Mouse (Mus musculus) intestine, embryonic 14.5 days (tissue): ENCODE results near the gene Rap1gap2. TPM values are rescaled to one million over a fixed set of nuclear protein-coding genes. Genes with fewer than 3 reads are reported as not detected.

Source experiments
- ATAC-seq: fragments of 200-750 bp; cut with Nextera tagmentation; replicated peaks from 2 replicates; pipeline ENCODE4 v1.8.0; 2017; ENCODE audit warnings: low read depth, moderate number of reproducible peaks, moderate TSS enrichment, moderate library complexity; ENCODE audit not compliant: low FRiP score, low TSS enrichment
- DNase-seq: peaks from one replicate; pipeline ENCODE4 v3.0.0-alpha.2; 2018; ENCODE audit warnings: low spot score
- H3K27ac ChIP-seq: fragments of 300-500 bp; sonication (generic); 2 replicates; pipeline ENCODE4 v1.5.1; 2014; ENCODE audit warnings: low read depth, mild to moderate bottlenecking, control low read depth
- H3K27me3 ChIP-seq: fragments of 300-500 bp; sonication (generic); replicated peaks from 2 replicates; pipeline ENCODE4 v1.6.1; 2014; ENCODE audit warnings: low read length, control low read depth; ENCODE audit not compliant: control insufficient read depth, insufficient read depth
- H3K36me3 ChIP-seq: fragments of 300-500 bp; sonication (generic); 2 replicates; pipeline ENCODE4 v1.6.1; 2014; ENCODE audit warnings: low read length, control low read depth; ENCODE audit not compliant: control insufficient read depth, insufficient read depth
- H3K4me1 ChIP-seq: fragments of 300-500 bp; sonication (generic); replicated peaks from 2 replicates; pipeline ENCODE4 v1.6.1; 2014; ENCODE audit warnings: low read length, control low read depth, mixed read lengths; ENCODE audit not compliant: control insufficient read depth, insufficient read depth
- H3K4me2 ChIP-seq: fragments of 300-500 bp; sonication (generic); 2 replicates; pipeline ENCODE4 v1.6.1; 2014; ENCODE audit warnings: low read length
- H3K4me3 ChIP-seq: fragments of 300-500 bp; sonication (generic); 2 replicates; pipeline ENCODE4 v1.5.1; 2014; ENCODE audit warnings: low read depth, low read length, control low read depth, mixed read lengths
- H3K9ac ChIP-seq: fragments of 300-500 bp; sonication (generic); 2 replicates; pipeline ENCODE4 v1.6.1; 2014; ENCODE audit warnings: mild to moderate bottlenecking, low read length
- H3K9me3 ChIP-seq: fragments of 300-500 bp; sonication (generic); 2 replicates; pipeline ENCODE4 v1.6.1; 2016; ENCODE audit warnings: low read length, control low read depth; ENCODE audit not compliant: control insufficient read depth
- WGBS: fragments of 180-500 bp; shearing (Covaris S2); extraction: QIAGEN DNeasy Blood & Tissue Kit; methylation state at CpG from one replicate; pipeline ENCODE4 v1.1.7; 2014; 5-methylcytosine and 5-hydroxymethylcytosine counted together
- polyA plus RNA-seq: library from polyadenylated mRNA; unstranded; fragments of >200 nt; fragmentation: Nextera tagmentation; extraction: Ambion mirVana; gene quantifications from 2 replicates; pipeline ENCODE4 v1.2.1, GENCODE M21; 2014

Rap1gap2 gene
- polyA plus RNA-seq, 1 experiment from 2014 or later, result 11.6 TPM

- no peak for ATAC-seq
- WGBS, result 34% methylated on average over 3 of the region's 3 CpGs
Measured at GRCm38 (mm10) chr11:74531725-74532124, 79.0 kb downstream of the Rap1gap2 start.

GRCm38 (mm10) chr11:74529803-74530202 is 80.9 kb downstream of the Rap1gap2 start:
- H3K4me1 ChIP-seq, result no peaks in the 10 kb centered on the region; the same call in 1 of the 2 replicates
- H3K9ac ChIP-seq, result no peak overlapping the region
- no peaks in the 10 kb centered on the region for H3K9me3 ChIP-seq
- H3K4me2 ChIP-seq, result no peak overlapping the region
- 73% methylated on average over 4 of the region's 4 CpGs for WGBS
- no peak overlapping the region for H3K27ac ChIP-seq
- DNase-seq, result peak; percentile 72
- ATAC-seq, result no peak
- H3K36me3 ChIP-seq, result no peaks in the 10 kb centered on the region
- H3K4me3 ChIP-seq, result no peak overlapping the region
- peaks cover 5% of the 10 kb centered on the region; the same call in 1 of the 2 replicates for H3K27me3 ChIP-seq

More at GRCm38 (mm10) chr11:74531725-74532124, 79.0 kb downstream of the Rap1gap2 start:
- Histone ChIP-seq H3K9ac (no peak overlapping the region), H3K27ac (no peak overlapping the region), H3K4me3 (no peak overlapping the region), H3K4me1 (peaks cover 6% of the 10 kb centered on the region; the same call in 1 of the 2 replicates), H3K4me2 (no peak overlapping the region), H3K27me3 (no peaks in the 10 kb centered on the region), H3K36me3 (no peaks in the 10 kb centered on the region), H3K9me3 (no peaks in the 10 kb centered on the region)
- DNase-seq, result no peak

- Histone ChIP-seq H3K4me2 (no peak overlapping the region), H3K9ac (no peak overlapping the region), H3K4me1 (peaks cover 2% of the 10 kb centered on the region; the same call in 1 of the 2 replicates), H3K36me3 (no peaks in the 10 kb centered on the region), H3K4me3 (no peak overlapping the region), H3K27me3 (peaks cover 25% of the 10 kb centered on the region), H3K9me3 (no peaks in the 10 kb centered on the region), H3K27ac (no peak overlapping the region)
- 69% methylated on average over 7 of the region's 7 CpGs for WGBS
- ATAC-seq (no peak), DNase-seq (no peak)
Measured at GRCm38 (mm10) chr11:74527555-74527954, 83.2 kb downstream of the Rap1gap2 start.

DNA sequence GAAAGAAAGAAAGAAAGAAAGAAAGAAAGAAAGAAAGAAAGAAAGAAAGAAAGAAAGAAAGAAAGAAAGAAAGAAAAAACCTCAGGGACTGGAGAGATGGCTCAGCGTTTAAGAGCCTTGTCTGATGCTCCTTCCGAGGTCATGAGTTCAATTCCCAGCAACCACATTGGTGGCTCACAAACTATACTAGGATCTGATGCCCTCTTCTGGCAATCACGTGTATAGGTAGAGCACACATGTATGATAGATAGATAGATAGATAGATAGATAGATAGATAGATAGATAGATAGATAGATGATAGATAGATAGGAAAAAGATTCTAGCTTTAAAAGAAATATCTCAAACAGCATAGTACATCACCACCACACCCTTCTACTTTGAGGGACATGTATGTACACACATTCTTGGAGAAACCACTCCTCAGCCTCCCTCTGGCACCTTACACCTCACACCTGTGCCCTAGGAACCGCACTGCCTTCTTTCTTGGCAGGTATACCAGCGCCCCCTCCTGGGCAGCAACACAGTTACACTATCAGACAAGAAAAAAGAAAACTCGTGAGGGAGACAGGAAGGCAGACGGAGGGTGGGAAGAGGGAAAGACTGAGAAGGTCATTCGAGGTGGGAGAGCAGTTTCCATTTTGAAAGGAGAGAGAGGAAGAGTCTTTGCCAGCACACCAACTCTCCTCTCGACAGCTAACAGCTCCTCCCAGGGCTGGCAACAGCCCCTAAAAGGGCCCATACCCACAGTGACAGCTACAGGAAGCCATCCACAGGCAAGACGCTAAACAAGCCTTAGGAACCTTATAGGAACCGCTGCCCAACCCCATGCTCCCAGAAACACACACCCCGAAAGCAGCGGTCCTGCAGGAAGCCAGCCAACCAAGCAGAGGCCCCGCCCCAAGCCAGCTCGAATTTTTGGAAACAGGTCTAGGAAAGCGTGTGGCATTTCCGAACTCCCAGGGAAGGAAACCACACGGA is 84.2 kb downstream of the Rap1gap2 start:
- Histone ChIP-seq H3K27ac (no peak overlapping the region), H3K9ac (no peak overlapping the region), H3K9me3 (no peaks in the 10 kb centered on the region), H3K36me3 (no peaks in the 10 kb centered on the region), H3K27me3 (peaks cover 26% of the 10 kb centered on the region), H3K4me3 (no peak overlapping the region), H3K4me2 (peak overlapping the region; percentile 39), H3K4me1 (peaks cover 5% of the 10 kb centered on the region)
- DNase-seq, result peak; percentile 78
- ATAC-seq, result no peak
- WGBS, result 15% methylated on average over 18 of the region's 18 CpGs

DNA sequence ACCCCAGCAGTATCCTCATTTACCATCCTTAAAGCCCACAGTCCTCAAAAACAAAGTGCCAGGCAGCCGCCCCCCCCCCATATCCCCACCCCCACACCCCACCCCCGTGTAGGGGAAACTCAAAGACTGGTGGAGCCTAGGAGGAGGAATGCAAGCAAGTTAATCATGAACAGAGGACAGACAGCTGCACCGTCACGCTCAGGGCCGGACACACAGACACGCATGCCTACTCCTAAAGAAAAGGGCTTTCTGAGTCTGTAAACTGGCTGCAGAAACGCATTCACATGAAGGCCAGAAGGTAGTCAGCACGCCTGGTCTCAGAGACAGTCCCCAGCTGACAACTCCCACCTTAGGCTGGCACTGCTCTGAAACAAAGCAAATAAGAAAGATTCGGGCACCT is 85.1 kb downstream of the Rap1gap2 start:
- Histone ChIP-seq H3K36me3 (no peaks in the 10 kb centered on the region), H3K27me3 (peaks cover 35% of the 10 kb centered on the region), H3K9ac (no peak overlapping the region), H3K9me3 (no peaks in the 10 kb centered on the region), H3K27ac (no peak overlapping the region), H3K4me2 (no peak overlapping the region), H3K4me1 (peaks cover 8% of the 10 kb centered on the region), H3K4me3 (no peak overlapping the region)
- DNase-seq (no peak), ATAC-seq (no peak)
- WGBS, result 62% methylated on average over 9 of the region's 9 CpGs

GRCm38 (mm10) chr11:74525205-74525604 is 85.5 kb downstream of the Rap1gap2 start:
- ATAC-seq (no peak), DNase-seq (no peak)
- 88% methylated on average over 7 of the region's 7 CpGs for WGBS
- H3K9ac ChIP-seq, result no peak overlapping the region
- no peaks in the 10 kb centered on the region for H3K9me3 ChIP-seq
- H3K27ac ChIP-seq, result no peak overlapping the region
- no peak overlapping the region for H3K4me2 ChIP-seq
- no peaks in the 10 kb centered on the region for H3K36me3 ChIP-seq
- H3K27me3 ChIP-seq, result peaks cover 36% of the 10 kb centered on the region
- peaks cover 8% of the 10 kb centered on the region for H3K4me1 ChIP-seq
- no peak overlapping the region for H3K4me3 ChIP-seq

DNA sequence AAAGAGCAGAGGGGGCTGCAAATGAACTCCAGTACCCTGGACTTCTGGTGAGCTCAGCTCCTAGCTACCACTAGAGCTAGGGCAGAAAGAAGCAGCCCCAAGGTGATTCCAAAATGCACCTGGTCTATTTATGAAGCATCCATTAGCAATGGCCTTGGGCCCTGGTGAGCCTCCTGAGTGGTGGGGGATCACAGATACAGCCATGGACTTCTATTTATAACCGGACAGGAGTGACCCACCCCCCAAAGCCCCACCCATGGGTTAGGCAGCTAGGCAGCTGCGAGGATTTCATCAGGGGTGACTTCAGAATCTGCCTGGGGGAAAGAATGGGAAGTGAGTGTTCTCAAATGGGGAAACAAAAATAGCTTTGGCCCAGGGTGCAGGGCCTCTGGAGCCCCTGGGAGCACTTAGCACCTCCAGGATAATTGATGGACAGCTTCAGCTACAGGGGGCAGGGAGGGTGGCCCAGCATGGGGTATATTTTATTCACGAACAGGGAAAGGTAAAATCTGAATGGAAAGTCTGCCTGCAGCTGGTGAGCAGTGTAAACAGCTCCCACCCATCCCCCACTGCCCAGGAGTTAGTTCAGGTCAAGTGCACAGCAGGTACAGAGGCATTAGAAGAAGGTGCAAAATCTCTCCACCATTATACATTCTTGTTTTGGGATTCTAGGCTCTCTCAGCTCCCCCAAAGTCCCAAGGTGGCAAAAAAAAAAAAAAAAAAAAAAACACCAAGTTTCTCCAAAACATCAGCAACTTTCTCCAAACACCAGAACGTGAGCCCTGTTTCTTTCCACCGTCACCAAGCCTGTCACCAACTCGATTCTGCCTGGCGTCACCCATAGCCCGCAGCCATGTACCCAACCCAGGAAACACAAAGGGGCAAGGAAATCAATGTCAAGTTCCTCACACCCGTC is 86.4 kb downstream of the Rap1gap2 start:
- 54% methylated on average over 9 of the region's 9 CpGs for WGBS
- Histone ChIP-seq H3K27me3 (peaks cover 36% of the 10 kb centered on the region), H3K36me3 (no peaks in the 10 kb centered on the region), H3K4me3 (no peak overlapping the region), H3K4me2 (no peak overlapping the region), H3K9ac (no peak overlapping the region), H3K9me3 (no peaks in the 10 kb centered on the region), H3K27ac (no peak overlapping the region), H3K4me1 (peaks cover 8% of the 10 kb centered on the region)
- no peak for ATAC-seq
- DNase-seq, result no peak

DNA sequence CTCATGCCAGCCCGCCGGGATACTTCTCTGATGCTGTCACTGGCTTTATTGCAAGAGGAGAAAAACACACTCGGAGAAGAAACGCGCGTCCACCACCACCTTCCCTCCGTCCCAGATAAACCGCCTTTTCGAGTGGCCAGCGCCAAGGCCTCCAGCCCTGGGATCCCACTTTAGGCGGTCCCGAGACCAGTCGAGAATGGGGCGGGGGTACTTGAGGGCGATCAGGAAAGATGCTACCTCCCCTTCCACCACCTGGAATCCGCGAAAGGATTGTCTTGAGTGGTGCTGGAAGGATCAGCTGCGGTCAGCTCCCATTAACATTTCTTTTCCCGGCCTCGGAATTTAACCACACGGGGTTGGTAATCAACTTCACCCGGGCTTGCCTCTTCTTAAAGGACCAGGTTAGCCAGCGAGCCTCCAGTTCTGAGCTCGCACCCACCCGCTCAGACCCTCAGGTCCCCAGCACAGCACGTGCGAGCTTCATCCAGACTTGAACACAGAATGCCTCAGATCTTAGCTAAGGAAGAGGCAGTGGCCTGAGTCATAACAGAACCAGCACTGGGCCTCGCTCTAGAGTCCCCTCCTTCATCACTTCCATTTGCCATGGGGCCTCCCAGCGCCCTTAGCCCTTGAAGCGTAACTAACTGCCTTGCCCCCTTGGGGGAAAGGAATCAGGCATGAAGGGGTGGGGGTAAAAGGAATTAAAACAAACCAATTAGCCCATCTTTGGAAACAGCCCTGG is 87.3 kb downstream of the Rap1gap2 start:
- ATAC-seq, result 0 out of 2 replicates have a peak, but pooled peaks have one; percentile 4
- H3K27ac ChIP-seq, result peak overlapping the region; percentile 47; the same call in 1 of the 2 replicates
- peak overlapping the region; percentile 54 for H3K9ac ChIP-seq
- no peaks in the 10 kb centered on the region for H3K36me3 ChIP-seq
- H3K4me2 ChIP-seq, result peak overlapping the region; percentile 91
- H3K9me3 ChIP-seq, result no peaks in the 10 kb centered on the region
- no peak for DNase-seq
- peaks cover 36% of the 10 kb centered on the region for H3K27me3 ChIP-seq
- peak overlapping the region; percentile 63 for H3K4me3 ChIP-seq
- WGBS, result 7% methylated on average over 29 of the region's 30 CpGs
- peaks cover 8% of the 10 kb centered on the region for H3K4me1 ChIP-seq
